Comparison of ENCODE assay signal across 8 mouse cellular contexts in the genomic region with DNA sequence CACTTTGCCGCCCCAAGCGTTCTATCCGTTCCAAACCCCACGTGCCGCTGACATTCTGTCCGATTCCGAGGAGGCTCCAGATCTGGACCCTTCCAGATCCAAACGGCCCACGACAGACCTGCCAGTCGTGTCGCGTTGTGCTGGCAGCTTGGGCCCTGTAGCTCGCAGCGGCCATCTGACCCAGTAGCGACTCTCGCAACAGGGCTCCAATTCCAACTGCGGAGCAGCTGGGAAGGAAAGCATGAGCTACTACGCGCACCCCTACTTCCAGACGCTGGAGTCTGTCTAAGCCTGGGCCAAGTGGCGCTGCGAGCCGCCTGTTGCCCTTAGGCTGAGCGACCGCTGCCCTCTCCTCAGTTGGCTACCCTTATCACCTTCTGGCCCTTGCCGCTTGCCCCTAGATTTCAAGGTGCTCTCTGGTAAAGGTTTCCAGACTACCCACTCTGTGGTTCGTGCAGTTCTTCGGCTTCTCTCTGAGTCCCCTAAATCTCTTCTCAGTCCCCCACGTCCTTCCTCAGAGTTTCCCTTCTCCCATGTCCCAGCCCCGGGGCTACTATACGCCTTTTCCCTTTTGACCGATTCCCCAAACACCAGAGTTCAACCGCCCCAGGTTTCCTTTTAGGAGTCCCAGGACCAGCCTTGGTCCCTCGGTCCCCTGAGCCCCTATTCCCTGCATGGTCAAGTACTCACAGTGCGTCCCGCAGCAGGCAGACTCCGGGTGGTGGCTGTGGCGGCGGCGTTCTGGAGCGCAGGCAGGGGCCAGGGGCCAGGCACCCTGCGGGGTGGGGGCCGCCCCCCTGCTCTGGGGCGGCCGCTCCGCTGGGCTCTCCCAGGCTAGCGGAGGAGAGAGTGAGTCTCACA. TPM values are rescaled to one million over a fixed set of nuclear protein-coding genes. Genes with fewer than 3 reads are reported as not detected.
DNase-seq lines count a peak whose midpoint lies in the region; ATAC-seq and TF ChIP-seq lines count a peak whose summit lies in the region.

TSS of gene Pitx3 (minus strand) at position 816 of the 861 bp plus-strand sequence.

- H3K4me2 ChIP-seq in heart, embryonic 12.5 days, result peak within 1 kb of the TSS; percentile 99
- peak within 1 kb of the TSS; percentile 86 for H3K4me2 ChIP-seq in midbrain, embryonic 13.5 days (replicated peaks)

- H3K36me3 ChIP-seq in liver, adult 2 months (ENCODE audit: control insufficient read depth, insufficient read depth, low read length), result no peaks in the 10 kb centered on the region
- no peaks in the 10 kb centered on the region for H3K36me3 ChIP-seq in embryonic facial prominence, embryonic 10.5 days (replicated peaks)
- H3K36me3 ChIP-seq in heart, embryonic 12.5 days, result no peaks in the 10 kb centered on the region
- H3K36me3 ChIP-seq in midbrain, embryonic 13.5 days, result no peaks in the 10 kb centered on the region

- H3K27ac ChIP-seq in liver, adult 2 months (replicated peaks; ENCODE audit: insufficient read depth, low read depth, low read length), result no peak within 1 kb of the TSS
- H3K27ac ChIP-seq in embryonic facial prominence, embryonic 10.5 days (replicated peaks), result no peak within 1 kb of the TSS
- H3K27ac ChIP-seq in heart, embryonic 12.5 days (ENCODE audit: poor library complexity, severe bottlenecking), result no peak within 1 kb of the TSS
- H3K27ac ChIP-seq in midbrain, embryonic 13.5 days, result no peak within 1 kb of the TSS

- peaks cover 3% of the 10 kb centered on the region; the same call in 1 of the 2 replicates for H3K79me2 ChIP-seq in liver, adult 2 months (ENCODE audit: control insufficient read depth, insufficient read depth, low read length)

- WGBS in liver, adult 2 months, result 4% methylated on average over 47 of the region's 47 CpGs
- WGBS in embryonic facial prominence, embryonic 10.5 days, result under 1% methylated on average over 47 of the region's 47 CpGs
- WGBS in heart, embryonic 12.5 days, result under 1% methylated on average over 47 of the region's 47 CpGs
- WGBS in midbrain, embryonic 13.5 days, result under 1% methylated on average over 47 of the region's 47 CpGs

- no peak for ATAC-seq in heart, embryonic 12.5 days (ENCODE audit: insufficient number of reproducible peaks, low FRiP score)
- 0 out of 2 replicates have a peak, but pooled peaks have one; percentile 0 for ATAC-seq in midbrain, embryonic 13.5 days
- no peak for ATAC-seq in erythroid progenitor cell, adult 5-6 weeks (replicated peaks; ENCODE audit: low FRiP score, poor library complexity, severe bottlenecking)

- H3K4me3 ChIP-seq in liver, adult 2 months (ENCODE audit: insufficient read depth, low read depth, low read length), result peak within 1 kb of the TSS; percentile 67
- peak within 1 kb of the TSS; percentile 70 for H3K4me3 ChIP-seq in embryonic facial prominence, embryonic 10.5 days
- H3K4me3 ChIP-seq in heart, embryonic 12.5 days, result peak within 1 kb of the TSS; percentile 68
- H3K4me3 ChIP-seq in midbrain, embryonic 13.5 days (replicated peaks), result peak within 1 kb of the TSS; percentile 51

- TF ChIP-seq CTCF in liver, adult 2 months (IDR thresholded peaks at IDR 0.05; ENCODE audit: low read depth, low read length), result no peak

- TF ChIP-seq POLR2A in liver, adult 2 months (IDR thresholded peaks at IDR 0.05; ENCODE audit: extremely low read depth, insufficient read depth, low read length), result no peak

- DNase-seq in liver, adult 2 months (ENCODE audit: extremely low read depth, low read depth, low spot score), result no peak
- DNase-seq in liver, result no peak
- peak; percentile 58 for DNase-seq in embryonic facial prominence, embryonic 10.5 days (ENCODE audit: low spot score)
- peak; percentile 28 for DNase-seq in kidney, postnatal 14 days
- DNase-seq in right cerebral cortex, postnatal 10 days (ENCODE audit: low spot score in 2 of 2), result no peak

- no peaks in the 10 kb centered on the region for H3K9me3 ChIP-seq in embryonic facial prominence, embryonic 10.5 days
- H3K9me3 ChIP-seq in heart, embryonic 12.5 days (replicated peaks), result no peaks in the 10 kb centered on the region
- no peaks in the 10 kb centered on the region for H3K9me3 ChIP-seq in midbrain, embryonic 13.5 days

- peak within 1 kb of the TSS; percentile 42 for H3K9ac ChIP-seq in liver, adult 2 months (ENCODE audit: low read depth, low read length)
- H3K9ac ChIP-seq in heart, embryonic 12.5 days, result peak within 1 kb of the TSS; percentile 49
- H3K9ac ChIP-seq in midbrain, embryonic 13.5 days (replicated peaks), result peak within 1 kb of the TSS; percentile 56; the same call in 1 of the 2 replicates

- H3K4me1 ChIP-seq in liver, adult 2 months (ENCODE audit: control insufficient read depth, insufficient read depth, low read length), result peaks cover 5% of the 10 kb centered on the region; the same call in 1 of the 2 replicates
- peaks cover 24% of the 10 kb centered on the region for H3K4me1 ChIP-seq in embryonic facial prominence, embryonic 10.5 days
- peaks cover 18% of the 10 kb centered on the region; the same call in 1 of the 2 replicates for H3K4me1 ChIP-seq in heart, embryonic 12.5 days (replicated peaks)
- peaks cover 21% of the 10 kb centered on the region for H3K4me1 ChIP-seq in midbrain, embryonic 13.5 days (replicated peaks)

- peaks cover 3% of the 10 kb centered on the region; the same call in 1 of the 2 replicates for H3K27me3 ChIP-seq in liver, adult 2 months (ENCODE audit: control insufficient read depth, insufficient read depth, low read length)
- peaks cover 84% of the 10 kb centered on the region for H3K27me3 ChIP-seq in embryonic facial prominence, embryonic 10.5 days (replicated peaks; ENCODE audit: low read depth, poor library complexity, severe bottlenecking)
- peaks cover 64% of the 10 kb centered on the region for H3K27me3 ChIP-seq in heart, embryonic 12.5 days (replicated peaks)
- peaks cover 83% of the 10 kb centered on the region for H3K27me3 ChIP-seq in midbrain, embryonic 13.5 days

RNA-seq across cellular contexts. Expression of gene Pitx3, which starts in this region (rescaled TPM):
- not detected in 2 replicates for total RNA-seq in liver, adult 2 months (2014; rRNA removed)
- not detected in 2 replicates for polyA plus RNA-seq in liver, adult 2 months (2012; rRNA removed)
- polyA plus RNA-seq in embryonic facial prominence, embryonic 10.5 days (2016; fragmentation: Nextera tagmentation; extraction: Ambion mirVana), result 0.36 and 0.71 TPM in 2 replicates
- 1.0 and 2.2 TPM in 2 replicates for polyA plus RNA-seq in heart, embryonic 12.5 days (2016; fragmentation: Nextera tagmentation; extraction: Ambion mirVana)
- polyA plus RNA-seq in midbrain, embryonic 13.5 days (2015; fragmentation: Nextera tagmentation; extraction: Ambion mirVana), result 1.6 and 9.9 TPM in 2 replicates
- total RNA-seq in erythroid progenitor cell, adult 5-6 weeks (2015; ENCODE audit: low replicate concordance), result not detected in 2 replicates
- not detected in 2 replicates for total RNA-seq in erythroid progenitor cell, adult 5-6 weeks (2017; ENCODE audit: low replicate concordance)

Comparison
In these comparisons a context has a peak if more than half of its experiments do, and no peak if none do; other contexts are left out.
1. Peak in DNase-seq and H3K4me3 ChIP-seq in embryonic facial prominence, embryonic 10.5 days; RNA of the gene not detected or under 1 TPM.